ENCODE assay signal across 9 mouse cellular contexts in the genomic region with DNA sequence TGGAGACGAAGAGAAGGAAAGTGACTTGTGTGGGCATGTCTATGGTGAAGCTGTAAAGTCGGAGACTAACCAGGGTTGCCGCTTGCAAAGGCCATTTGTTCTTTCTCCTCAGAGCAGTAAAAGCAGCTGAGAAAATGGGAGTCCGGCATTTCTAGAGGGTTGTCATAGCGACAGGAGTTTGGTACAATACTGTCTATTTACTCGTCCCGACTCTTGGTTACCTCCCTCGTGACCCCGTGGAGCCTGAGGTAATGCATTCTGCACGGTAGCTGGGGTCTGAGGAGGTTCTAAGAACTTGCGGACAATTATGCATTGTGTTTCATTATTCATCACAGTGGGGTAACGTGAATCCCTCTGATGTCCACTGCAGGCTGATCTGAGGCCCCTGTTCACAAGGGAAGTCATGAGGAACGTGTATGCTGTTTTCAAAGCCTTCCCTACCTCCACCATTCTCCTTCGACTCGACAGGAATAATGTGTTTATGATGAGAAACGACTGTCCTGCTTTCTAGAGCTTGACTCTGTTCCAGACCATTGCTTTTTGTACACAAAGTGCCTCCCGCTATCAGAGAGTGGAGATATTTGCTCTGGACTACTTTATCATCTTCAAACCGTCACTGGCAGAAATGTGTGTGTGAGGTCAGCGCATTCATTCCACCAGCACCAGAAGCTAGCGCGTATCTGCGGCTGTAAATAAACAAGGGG. TPM values are rescaled to one million over a fixed set of nuclear protein-coding genes. Genes with fewer than 3 reads are reported as not detected.
DNase-seq lines count a peak whose midpoint lies in the region; ATAC-seq and TF ChIP-seq lines count a peak whose summit lies in the region.
"Had no signal": no experiment of that assay in that cellular context is flagged by ENCODE, and none has a peak within 500 bp of the region (broad histone marks: within the 10 kb centered on the region; RNA-seq: fewer than 3 reads in every experiment).

No protein-coding gene starts in this region.

- H3K9ac ChIP-seq in embryonic facial prominence, embryonic 11.5 days (replicated peaks; ENCODE audit: low read length), result no peak overlapping the region
- H3K9ac ChIP-seq in heart, embryonic 16.5 days (ENCODE audit: low read length), result peak overlapping the region; percentile 8
- 0 out of 2 replicates have a peak overlapping the region, but pooled peaks have one; percentile 33 for H3K9ac ChIP-seq in lung, embryonic 16.5 days (ENCODE audit: low read length)

- DNase-seq in cerebellum, adult 2 months, result peak; percentile 16 to 27
- DNase-seq in cerebellum, adult 9-11 months, result no peak
- peak; percentile 79 for DNase-seq in embryonic facial prominence, embryonic 11.5 days (ENCODE audit: low spot score)
- peak; percentile 13 to 47 for DNase-seq in kidney, postnatal 25 days
- DNase-seq in retina, embryonic 14.5 days (ENCODE audit: low spot score), result peak; percentile 73
- no peak for DNase-seq in thymus, adult 18-20 months

- no peak for TF ChIP-seq CTCF in cerebellum, adult 2 months (IDR thresholded peaks at IDR 0.05; ENCODE audit: borderline replicate concordance, insufficient read depth, low read depth, low read length)

- peak overlapping the region; percentile 49 for H3K4me2 ChIP-seq in embryonic facial prominence, embryonic 11.5 days (ENCODE audit: low read depth, low read length)
- peak overlapping the region; percentile 62 for H3K4me2 ChIP-seq in heart, embryonic 16.5 days (ENCODE audit: low read depth, low read length)
- peak overlapping the region; percentile 52 for H3K4me2 ChIP-seq in lung, embryonic 16.5 days (ENCODE audit: low read depth, low read length)

- 5% methylated on average over 22 of the region's 22 CpGs for WGBS in cerebellum, adult 2 months
- WGBS in embryonic facial prominence, embryonic 11.5 days, result 10% methylated on average over 22 of the region's 22 CpGs
- WGBS in heart, embryonic 16.5 days, result 19% methylated on average over 22 of the region's 22 CpGs
- 3% methylated on average over 22 of the region's 22 CpGs for WGBS in lung, embryonic 16.5 days

- peak overlapping the region; percentile 42 for H3K4me3 ChIP-seq in cerebellum, adult 2 months (replicated peaks; ENCODE audit: insufficient read depth, low read depth, low read length)
- H3K4me3 ChIP-seq in embryonic facial prominence, embryonic 11.5 days (ENCODE audit: low read depth, low read length), result peak overlapping the region; percentile 11; the same call in 1 of the 2 replicates
- H3K4me3 ChIP-seq in heart, embryonic 16.5 days (ENCODE audit: low read length), result peak overlapping the region; percentile 39
- H3K4me3 ChIP-seq in lung, embryonic 16.5 days (ENCODE audit: low read length), result peak overlapping the region; percentile 32
- H3K4me3 ChIP-seq: erythroblast, embryonic 14.5 days had no signal

- H3K4me1 ChIP-seq in cerebellum, adult 2 months (ENCODE audit: control insufficient read depth, insufficient read depth, low read length), result no peaks in the 10 kb centered on the region
- 0 out of 2 replicates have a peak, but pooled peaks cover 2% of the 10 kb centered on the region for H3K4me1 ChIP-seq in embryonic facial prominence, embryonic 11.5 days (ENCODE audit: control insufficient read depth, insufficient read depth, low read length)
- peaks cover 5% of the 10 kb centered on the region for H3K4me1 ChIP-seq in heart, embryonic 16.5 days (ENCODE audit: control insufficient read depth, insufficient read depth, low read length)
- H3K4me1 ChIP-seq in lung, embryonic 16.5 days (replicated peaks; ENCODE audit: control insufficient read depth, insufficient read depth, low read length), result peaks cover 14% of the 10 kb centered on the region

- H3K36me3 ChIP-seq in embryonic facial prominence, embryonic 11.5 days (replicated peaks; ENCODE audit: control insufficient read depth, insufficient read depth, low read depth, low read length), result no peaks in the 10 kb centered on the region
- H3K36me3 ChIP-seq in heart, embryonic 16.5 days (ENCODE audit: control insufficient read depth, insufficient read depth), result no peaks in the 10 kb centered on the region
- H3K36me3 ChIP-seq in lung, embryonic 16.5 days (ENCODE audit: control insufficient read depth, insufficient read depth, low read length), result no peaks in the 10 kb centered on the region

- no peaks in the 10 kb centered on the region for H3K9me3 ChIP-seq in embryonic facial prominence, embryonic 11.5 days (replicated peaks; ENCODE audit: control insufficient read depth, low read length)
- H3K9me3 ChIP-seq in heart, embryonic 16.5 days (replicated peaks; ENCODE audit: control insufficient read depth, low read length), result no peaks in the 10 kb centered on the region
- H3K9me3 ChIP-seq in lung, embryonic 16.5 days (ENCODE audit: control insufficient read depth, low read length), result no peaks in the 10 kb centered on the region

- no peak for TF ChIP-seq POLR2A in cerebellum, adult 2 months (IDR thresholded peaks at IDR 0.05; ENCODE audit: borderline replicate concordance, insufficient read depth, low read length)

- ATAC-seq in embryonic facial prominence, embryonic 11.5 days (replicated peaks; ENCODE audit: insufficient number of reproducible peaks, low FRiP score, low TSS enrichment, low read depth), result peak; percentile 85
- ATAC-seq in heart, embryonic 16.5 days (replicated peaks; ENCODE audit: extremely low read depth, insufficient read depth, low FRiP score), result no peak; the same call in 1 of the 2 replicates
- peak; percentile 80 for ATAC-seq in lung, embryonic 16.5 days (ENCODE audit: low read depth)

- no peak overlapping the region for H3K27ac ChIP-seq in cerebellum, adult 2 months (ENCODE audit: insufficient read depth, low read length)
- no peak overlapping the region for H3K27ac ChIP-seq in embryonic facial prominence, embryonic 11.5 days (replicated peaks; ENCODE audit: low read depth, low read length)
- H3K27ac ChIP-seq in heart, embryonic 16.5 days (ENCODE audit: low read length), result no peak overlapping the region
- H3K27ac ChIP-seq in lung, embryonic 16.5 days (ENCODE audit: low read length), result peak overlapping the region; percentile 55

- H3K27me3 ChIP-seq in cerebellum, adult 2 months (ENCODE audit: control insufficient read depth, insufficient read depth, low read length), result no peaks in the 10 kb centered on the region
- H3K27me3 ChIP-seq in embryonic facial prominence, embryonic 11.5 days (ENCODE audit: control insufficient read depth, insufficient read depth, low read length), result no peaks in the 10 kb centered on the region
- H3K27me3 ChIP-seq in heart, embryonic 16.5 days (ENCODE audit: control insufficient read depth, insufficient read depth, low read length), result no peaks in the 10 kb centered on the region
- no peaks in the 10 kb centered on the region for H3K27me3 ChIP-seq in lung, embryonic 16.5 days (ENCODE audit: control insufficient read depth, insufficient read depth, low read depth, low read length)

RNA-seq across cellular contexts. Expression of a gene that starts 55.1 kb away (rescaled TPM):
- polyA plus RNA-seq in cerebellum, adult 2 months (2012; rRNA removed), result 49.0 and 53.5 TPM in 2 replicates
- 36.8 and 38.5 TPM in 2 replicates for polyA plus RNA-seq in embryonic facial prominence, embryonic 11.5 days (2014; fragmentation: Nextera tagmentation; extraction: Ambion mirVana)
- polyA plus RNA-seq in heart, embryonic 16.5 days (2015; fragmentation: Nextera tagmentation; extraction: Ambion mirVana), result 68.5 and 72.2 TPM in 2 replicates
- 170 and 172 TPM in 2 replicates for polyA plus RNA-seq in lung, embryonic 16.5 days (2015; fragmentation: Nextera tagmentation; extraction: Ambion mirVana)

Comparison
In these comparisons a context has a peak if more than half of its experiments do, and no peak if none do; other contexts are left out.
1. DNase-seq: peak in cerebellum, adult 2 months (2 of 2), embryonic facial prominence, embryonic 11.5 days (single experiment), kidney, postnatal 25 days (2 of 2) and retina, embryonic 14.5 days (single experiment); none in cerebellum, adult 9-11 months (single experiment) and thymus, adult 18-20 months (0 of 2).
2. Peak in every context shown above with its lines, with median percentiles within 50 percentile points of each other: H3K4me3 ChIP-seq and H3K4me2 ChIP-seq.